Mouse (Mus musculus) spleen, adult 2 months (tissue): ENCODE results near the gene Upf1. TPM values are rescaled to one million over a fixed set of nuclear protein-coding genes. Genes with fewer than 3 reads are reported as not detected.

Experiments used
- DNase-seq, 2 experiments: peaks; one replicate each; pipeline versions ENCODE4 v3.0.0 to v3.0.0-alpha.2; 2012 to 2021; ENCODE audit warnings: low spot score in 2 of 2, low read depth in 1 of 2
- H3K27ac ChIP-seq: fragments of 200-500 bp; 2 replicates; pipeline ENCODE4 v1.5.1; 2012; ENCODE audit warnings: low read length, inconsistent platforms; ENCODE audit not compliant: insufficient read depth
- H3K27me3 ChIP-seq: fragments of 200-500 bp; 2 replicates; pipeline ENCODE4 v1.6.1; 2012; ENCODE audit warnings: mild to moderate bottlenecking, moderate library complexity, low read length, inconsistent platforms; ENCODE audit not compliant: control insufficient read depth, insufficient read depth
- H3K36me3 ChIP-seq: fragments of 200-500 bp; 2 replicates; pipeline ENCODE4 v1.6.1; 2012; ENCODE audit warnings: mild to moderate bottlenecking, low read length, inconsistent platforms; ENCODE audit not compliant: control insufficient read depth, insufficient read depth
- H3K4me1 ChIP-seq: fragments of 200-500 bp; 2 replicates; pipeline ENCODE4 v1.6.1; 2011; ENCODE audit warnings: inconsistent platforms; ENCODE audit not compliant: control insufficient read depth, insufficient read depth, insufficient read length
- H3K4me3 ChIP-seq: fragments of 200-500 bp; 2 replicates; pipeline ENCODE4 v1.5.1; 2011; ENCODE audit warnings: mild to moderate bottlenecking, inconsistent platforms; ENCODE audit not compliant: insufficient read depth, insufficient read length; ENCODE audit errors: extremely low read depth
- CTCF ChIP-seq: fragments of 200-500 bp; IDR thresholded peaks from 2 replicates; pipeline ENCODE4 v1.5.1; 2011; ENCODE audit warnings: mild to moderate bottlenecking, inconsistent platforms; ENCODE audit not compliant: insufficient read depth, insufficient read length, insufficient replicate concordance; ENCODE audit errors: extremely low read depth
- POLR2A ChIP-seq: fragments of 200-500 bp; IDR thresholded peaks from 2 replicates; pipeline ENCODE4 v1.6.1; 2011; ENCODE audit warnings: low read depth, low read length, inconsistent platforms
- WGBS: fragments of 180-500 bp; shearing (Covaris S2); methylation state at CpG from one replicate; pipeline ENCODE4 v1.1.7; 2018; 5-methylcytosine and 5-hydroxymethylcytosine counted together
- polyA plus RNA-seq: library from polyadenylated mRNA; depleted of rRNA; stranded (reverse); fragments of >200 nt; gene quantifications from 2 replicates; pipeline ENCODE4 v1.2.3, GENCODE M21; 2012

The Upf1 gene
- polyA plus RNA-seq, 1 experiment: 38.9 TPM

- Histone ChIP-seq H3K36me3 (peaks cover 33% of the 10 kb centered on the region), H3K27ac (no peak within 1 kb of the TSS), H3K4me3 (no peak within 1 kb of the TSS), H3K27me3 (no peaks in the 10 kb centered on the region), H3K4me1 (no peaks in the 10 kb centered on the region)
- TF ChIP-seq POLR2A (no peak), CTCF (no peak)
- no peak for DNase-seq
- WGBS: 62% methylated on average over 14 of the region's 14 CpGs
Observed at GRCm38 (mm10) chr8:70329124-70329834, 23.8 kb downstream of the Upf1 start, which contains the start of gene Gdf1. Gene Gdf1, plus strand, starts transcription at chr8:70329817.

- Histone ChIP-seq H3K4me1 (no peaks in the 10 kb centered on the region), H3K27ac (no peak overlapping the region), H3K4me3 (no peak overlapping the region), H3K36me3 (peaks cover 16% of the 10 kb centered on the region), H3K27me3 (no peaks in the 10 kb centered on the region)
- no peak for DNase-seq
- TF ChIP-seq POLR2A (no peak), CTCF (no peak)
- 88% methylated on average over 6 of the region's 6 CpGs for WGBS
Observed at GRCm38 (mm10) chr8:70327512-70327911, 25.6 kb downstream of the Upf1 start.

GRCm38 (mm10) chr8:70323716-70324115 is 29.4 kb downstream of the Upf1 start:
- no peak for TF ChIP-seq POLR2A
- no peak for TF ChIP-seq CTCF
- 90% methylated on average over 3 of the region's 3 CpGs for WGBS
- DNase-seq: no peak

GRCm38 (mm10) chr8:70317872-70318271 is 35.2 kb downstream of the Upf1 start:
- Histone ChIP-seq H3K36me3 (peaks cover 4% of the 10 kb centered on the region), H3K27me3 (no peaks in the 10 kb centered on the region; the same call in 1 of the 2 replicates), H3K27ac (no peak overlapping the region), H3K4me1 (peaks cover 6% of the 10 kb centered on the region), H3K4me3 (no peak overlapping the region)
- 88% methylated on average over 5 of the region's 5 CpGs for WGBS
- TF ChIP-seq POLR2A (no peak), CTCF (no peak)
- no peak for DNase-seq

More at GRCm38 (mm10) chr8:70323716-70324115, 29.4 kb downstream of the Upf1 start:
- H3K36me3 ChIP-seq: no peaks in the 10 kb centered on the region
- no peak overlapping the region for H3K27ac ChIP-seq
- H3K27me3 ChIP-seq: no peaks in the 10 kb centered on the region
- no peak overlapping the region for H3K4me3 ChIP-seq
- no peaks in the 10 kb centered on the region for H3K4me1 ChIP-seq

GRCm38 (mm10) chr8:70316511-70317504 is 36.3 kb downstream of the Upf1 start:
- no peak for DNase-seq

GRCm38 (mm10) chr8:70315624-70316510 is 37.2 kb downstream of the Upf1 start, which contains the start of gene Cers1:
Gene Cers1, plus strand, starts transcription at chr8:70315775.
- 11% methylated on average over 66 of the region's 66 CpGs for WGBS
- H3K4me1 ChIP-seq: peaks cover 6% of the 10 kb centered on the region
- no peaks in the 10 kb centered on the region; the same call in 1 of the 2 replicates for H3K27me3 ChIP-seq
- peaks cover 15% of the 10 kb centered on the region for H3K36me3 ChIP-seq
- no peak within 1 kb of the TSS for H3K27ac ChIP-seq
- no peak for DNase-seq
- H3K4me3 ChIP-seq: peak within 1 kb of the TSS; percentile 36; the same call in 1 of the 2 replicates
- no peak for TF ChIP-seq POLR2A
- no peak for TF ChIP-seq CTCF

More at GRCm38 (mm10) chr8:70316511-70317504, 36.3 kb downstream of the Upf1 start:
- H3K27me3 ChIP-seq: no peaks in the 10 kb centered on the region; the same call in 1 of the 2 replicates
- peaks cover 9% of the 10 kb centered on the region for H3K36me3 ChIP-seq
- no peak overlapping the region for H3K27ac ChIP-seq
- TF ChIP-seq POLR2A (no peak), CTCF (no peak)
- no peak overlapping the region for H3K4me3 ChIP-seq
- peaks cover 6% of the 10 kb centered on the region for H3K4me1 ChIP-seq
- 42% methylated on average over 15 of the region's 15 CpGs for WGBS
